Mouse (Mus musculus) embryo, embryonic 11 days (tissue): ENCODE measurements around the gene Mt3.

ENCODE experiments used
- DNase-seq: peaks from one replicate; pipeline ENCODE4 v3.0.0-alpha.2; 2015

Mt3 gene

GRCm38 (mm10) chr8:94187290-94188002, 35.0 kb downstream of the Mt3 start:
- no peak for DNase-seq

GRCm38 (mm10) chr8:94189275-94190031, 37.0 kb downstream of the Mt3 start:
- DNase-seq, result no peak

- peak; percentile 76 for DNase-seq
These were observed 38.8 kb downstream of the Mt3 start for GRCm38 (mm10) chr8:94191101-94191691.

- no peak for DNase-seq
These were observed 40.5 kb downstream of the Mt3 start for GRCm38 (mm10) chr8:94192926-94193325.

GRCm38 (mm10) chr8:94194591-94195223, 42.3 kb downstream of the Mt3 start:
- no peak for DNase-seq

GRCm38 (mm10) chr8:94199202-94199869, 46.9 kb downstream of the Mt3 start:
- peak; percentile 81 for DNase-seq
